Mouse (Mus musculus) adrenal gland, postnatal 25 days (tissue): ENCODE data around the gene Diaph2. TPM values are rescaled to one million over a fixed set of nuclear protein-coding genes. Genes with fewer than 3 reads are reported as not detected.
"Not testable (repeated sequence)": the region's sequence is repeated elsewhere in the genome, so short reads cannot be mapped to it uniquely, and the experiment has no call there.

Experiments used
- DNase-seq: peaks from one replicate; pipeline ENCODE4 v3.0.0; 2021; ENCODE audit warnings: mixed read lengths
- total RNA-seq: library from RNA; stranded (reverse); gene quantifications from 2 replicates; pipeline ENCODE4 v1.2.3, GENCODE M21; 2021

Gene Diaph2
- total RNA-seq, 1 experiment from 2014 or later, result 27.1 TPM

- DNase-seq, result no peak
These were observed 82.4 kb downstream of the Diaph2 start for GRCm38 (mm10) chrX:129831903-129832302.

- no peak for DNase-seq
These were observed 84.3 kb downstream of the Diaph2 start for GRCm38 (mm10) chrX:129833887-129834286.

GRCm38 (mm10) chrX:129884465-129884864 lies 134.9 kb downstream of the Diaph2 start:
- peak; percentile 1 for DNase-seq

GRCm38 (mm10) chrX:129925806-129926205 lies 176.3 kb downstream of the Diaph2 start:
- DNase-seq, result no peak

- DNase-seq, result no peak
These were observed 225.3 kb downstream of the Diaph2 start for GRCm38 (mm10) chrX:129974816-129975215.

- no peak for DNase-seq
These were observed 258.7 kb downstream of the Diaph2 start for GRCm38 (mm10) chrX:130008210-130008609.

- no peak for DNase-seq
These were observed 270.2 kb downstream of the Diaph2 start for GRCm38 (mm10) chrX:130019735-130020134.

GRCm38 (mm10) chrX:130044525-130044924 lies 295.0 kb downstream of the Diaph2 start:
- no peak for DNase-seq

GRCm38 (mm10) chrX:130149216-130149615 lies 399.7 kb downstream of the Diaph2 start:
- no peak for DNase-seq

GRCm38 (mm10) chrX:130152164-130152563 lies 402.6 kb downstream of the Diaph2 start:
- DNase-seq, result no peak

- no peak for DNase-seq
These were observed 423.6 kb downstream of the Diaph2 start for GRCm38 (mm10) chrX:130173126-130173525.

GRCm38 (mm10) chrX:130187891-130188290 lies 438.3 kb downstream of the Diaph2 start:
- DNase-seq, result no peak

- no peak for DNase-seq
These were observed 438.9 kb downstream of the Diaph2 start for GRCm38 (mm10) chrX:130188449-130188848.

- DNase-seq, result no peak
These were observed 439.7 kb downstream of the Diaph2 start for GRCm38 (mm10) chrX:130189250-130189649.

GRCm38 (mm10) chrX:130197412-130197811 lies 447.9 kb downstream of the Diaph2 start:
- not testable (repeated sequence) for DNase-seq

- DNase-seq, result no peak
These were observed 455.7 kb downstream of the Diaph2 start for GRCm38 (mm10) chrX:130205243-130205642.

- DNase-seq, result no peak
These were observed 462.7 kb downstream of the Diaph2 start for GRCm38 (mm10) chrX:130212227-130212626.

GRCm38 (mm10) chrX:130212759-130213158 lies 463.2 kb downstream of the Diaph2 start:
- no peak for DNase-seq

- DNase-seq, result no peak
These were observed 480.5 kb downstream of the Diaph2 start for GRCm38 (mm10) chrX:130230045-130230444.

GRCm38 (mm10) chrX:130235167-130235566 lies 485.6 kb downstream of the Diaph2 start:
- DNase-seq, result no peak

- DNase-seq, result no peak
These were observed 497.1 kb downstream of the Diaph2 start for GRCm38 (mm10) chrX:130246652-130247051.

- no peak for DNase-seq
These were observed 504.1 kb downstream of the Diaph2 start for GRCm38 (mm10) chrX:130253664-130254063.

GRCm38 (mm10) chrX:130265707-130266106 lies 516.2 kb downstream of the Diaph2 start:
- no peak for DNase-seq

GRCm38 (mm10) chrX:130279144-130279543 lies 529.6 kb downstream of the Diaph2 start:
- DNase-seq, result no peak

- DNase-seq, result no peak
These were observed 531.9 kb downstream of the Diaph2 start for GRCm38 (mm10) chrX:130281484-130281883.
